Mouse (Mus musculus) left cerebral cortex, adult 18-20 months (tissue): ENCODE measurements at regions not wholly inside any gene's neighbourhood (a gene's known extent, or its start where the extent isn't known, plus 50 kb on each side); places are given as distances from the start of the nearest gene placed in this dataset.

Source experiments
- DNase-seq, 2 experiments: peaks; one replicate each; pipeline ENCODE4 v3.0.0; 2021 to 2022; ENCODE audit warnings: low spot score in 2 of 2, mixed read lengths in 1 of 2

DNA sequence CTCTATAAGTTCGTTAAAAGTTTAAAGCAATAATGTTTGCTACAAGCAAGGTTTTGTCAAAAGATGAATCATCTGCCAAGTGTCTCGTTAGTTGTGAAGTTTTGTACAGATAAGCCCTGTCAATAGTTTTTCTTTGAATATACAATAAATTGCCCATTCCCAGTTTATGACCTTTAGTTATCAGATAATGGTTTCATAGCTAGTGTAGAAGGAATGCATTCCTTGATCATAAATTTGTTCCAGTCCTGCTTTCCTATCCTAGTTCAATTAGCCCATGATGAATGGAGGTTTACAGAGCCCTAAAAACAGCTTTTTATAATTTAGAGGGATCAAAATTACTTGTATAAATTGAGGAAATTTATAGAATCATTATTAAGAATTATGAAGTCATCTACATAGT is 62.5 kb upstream of the Lrch2 start:
- no peak for DNase-seq

DNA sequence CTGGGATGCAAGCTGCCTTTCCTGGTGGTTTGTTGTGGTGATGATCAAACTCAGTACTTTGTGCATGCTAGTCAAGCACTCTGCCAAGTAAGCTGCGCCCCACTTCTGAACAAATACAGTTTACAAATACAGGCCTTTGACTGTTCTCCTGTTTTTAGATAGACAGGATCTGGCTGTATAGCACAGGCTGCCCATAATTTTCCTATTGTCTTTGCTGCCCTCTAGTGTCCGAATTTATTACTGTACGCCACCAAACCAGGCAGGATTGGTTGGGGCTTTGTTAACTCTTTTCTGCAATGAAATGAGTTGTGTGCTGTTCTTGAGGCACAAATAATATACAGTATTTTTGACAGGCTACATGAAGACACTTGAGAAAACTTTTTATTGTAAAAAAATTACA is 54.8 kb upstream of the Lrch2 start:
- peak; percentile 55 to 65 for DNase-seq
